Mouse (Mus musculus) midbrain, embryonic 11.5 days (tissue): ENCODE measurements at regions not wholly inside any gene's neighbourhood (a gene's known extent, or its start where the extent isn't known, plus 50 kb on each side); places are given as distances from the start of the nearest gene placed in this dataset.

Source experiments
- ATAC-seq: fragments of 200-750 bp; cut with Nextera tagmentation; 2 replicates; pipeline ENCODE4 v1.8.0; 2017; ENCODE audit warnings: moderate TSS enrichment, moderate library complexity; ENCODE audit not compliant: low FRiP score
- DNase-seq: peaks from one replicate; pipeline ENCODE4 v3.0.0; 2015; ENCODE audit warnings: low spot score; ENCODE audit errors: missing footprints
- H3K27ac ChIP-seq: fragments of 300-500 bp; sonication (generic); 2 replicates; pipeline ENCODE4 v1.5.1; 2014; ENCODE audit warnings: low read depth, low read length
- H3K27me3 ChIP-seq: fragments of 300-500 bp; sonication (generic); 2 replicates; pipeline ENCODE4 v1.6.1; 2014; ENCODE audit warnings: mild to moderate bottlenecking, low read length, moderate library complexity, mixed read lengths; ENCODE audit not compliant: control insufficient read depth, insufficient read depth
- H3K36me3 ChIP-seq: fragments of 300-500 bp; sonication (generic); 2 replicates; pipeline ENCODE4 v1.6.1; 2014; ENCODE audit warnings: mild to moderate bottlenecking, low read length, moderate library complexity, mixed read lengths; ENCODE audit not compliant: control insufficient read depth, insufficient read depth
- H3K4me1 ChIP-seq: fragments of 300-500 bp; sonication (generic); 2 replicates; pipeline ENCODE4 v1.6.1; 2014; ENCODE audit warnings: low read length; ENCODE audit not compliant: control insufficient read depth, insufficient read depth
- H3K4me2 ChIP-seq: fragments of 300-500 bp; sonication (generic); 2 replicates; pipeline ENCODE4 v1.6.1; 2014; ENCODE audit warnings: mild to moderate bottlenecking, moderate library complexity
- H3K4me3 ChIP-seq: fragments of 300-500 bp; sonication (generic); 2 replicates; pipeline ENCODE4 v1.5.1; 2014; ENCODE audit warnings: low read depth, low read length
- H3K9ac ChIP-seq: fragments of 300-500 bp; sonication (generic); 2 replicates; pipeline ENCODE4 v1.6.1; 2014; ENCODE audit warnings: low read length
- H3K9me3 ChIP-seq: fragments of 300-500 bp; sonication (generic); 2 replicates; pipeline ENCODE4 v1.6.1; 2016; ENCODE audit warnings: low read length; ENCODE audit not compliant: control insufficient read depth
- WGBS: fragments of 180-500 bp; shearing (Covaris S2); extraction: QIAGEN DNeasy Blood & Tissue Kit; methylation state at CpG from one replicate; pipeline ENCODE4 v1.1.7; 2014; 5-methylcytosine and 5-hydroxymethylcytosine counted together

GRCm38 (mm10) chr3:38820787-38821186, 66.0 kb upstream of the Fat4 start:
- DNase-seq: no peak
- H3K4me3 ChIP-seq: no peak overlapping the region
- no peak overlapping the region for H3K9ac ChIP-seq
- H3K9me3 ChIP-seq: no peaks in the 10 kb centered on the region
- WGBS: 50% methylated on average over 9 of the region's 9 CpGs
- H3K27me3 ChIP-seq: no peaks in the 10 kb centered on the region
- peak; percentile 70; the same call in 1 of the 2 replicates for ATAC-seq
- H3K4me1 ChIP-seq: peaks cover 7% of the 10 kb centered on the region
- no peak overlapping the region for H3K4me2 ChIP-seq
- no peak overlapping the region for H3K27ac ChIP-seq
- no peaks in the 10 kb centered on the region for H3K36me3 ChIP-seq

GRCm38 (mm10) chr3:38820315-38820714, 66.4 kb upstream of the Fat4 start:
- Histone ChIP-seq H3K27me3 (no peaks in the 10 kb centered on the region), H3K4me3 (no peak overlapping the region), H3K9ac (no peak overlapping the region), H3K36me3 (no peaks in the 10 kb centered on the region), H3K4me2 (no peak overlapping the region), H3K27ac (no peak overlapping the region), H3K4me1 (peaks cover 4% of the 10 kb centered on the region), H3K9me3 (no peaks in the 10 kb centered on the region)
- peak; percentile 42; the same call in 1 of the 2 replicates for ATAC-seq
- 86% methylated on average over 7 of the region's 7 CpGs for WGBS
- DNase-seq: no peak

- DNase-seq: no peak
- no peaks in the 10 kb centered on the region for H3K36me3 ChIP-seq
- H3K4me3 ChIP-seq: no peak overlapping the region
- H3K4me1 ChIP-seq: peaks cover 4% of the 10 kb centered on the region
- no peak for ATAC-seq
- H3K9me3 ChIP-seq: no peaks in the 10 kb centered on the region
- H3K27me3 ChIP-seq: no peaks in the 10 kb centered on the region
- H3K9ac ChIP-seq: no peak overlapping the region
- 86% methylated on average over 5 of the region's 5 CpGs for WGBS
- no peak overlapping the region for H3K27ac ChIP-seq
- H3K4me2 ChIP-seq: no peak overlapping the region
Observed at GRCm38 (mm10) chr3:38817651-38818050, 69.1 kb upstream of the Fat4 start.

- H3K4me2 ChIP-seq: no peak overlapping the region
- peak; percentile 14 for DNase-seq
- H3K36me3 ChIP-seq: no peaks in the 10 kb centered on the region
- no peaks in the 10 kb centered on the region for H3K27me3 ChIP-seq
- no peak overlapping the region for H3K4me3 ChIP-seq
- no peak overlapping the region for H3K27ac ChIP-seq
- H3K4me1 ChIP-seq: no peaks in the 10 kb centered on the region
- H3K9me3 ChIP-seq: no peaks in the 10 kb centered on the region
- WGBS: 64% methylated on average over 4 of the region's 4 CpGs
- no peak overlapping the region for H3K9ac ChIP-seq
- ATAC-seq: peak; percentile 33; the same call in 1 of the 2 replicates
Observed at GRCm38 (mm10) chr3:38812457-38812856, 74.3 kb upstream of the Fat4 start.

GRCm38 (mm10) chr3:38811635-38812034, 75.1 kb upstream of the Fat4 start:
- Histone ChIP-seq H3K9me3 (no peaks in the 10 kb centered on the region), H3K4me2 (no peak overlapping the region), H3K27me3 (no peaks in the 10 kb centered on the region), H3K36me3 (no peaks in the 10 kb centered on the region), H3K27ac (no peak overlapping the region), H3K4me1 (no peaks in the 10 kb centered on the region), H3K4me3 (no peak overlapping the region), H3K9ac (no peak overlapping the region)
- 89% methylated on average over 8 of the region's 8 CpGs for WGBS
- DNase-seq (peak; percentile 19), ATAC-seq (no peak)

- Histone ChIP-seq H3K27me3 (no peaks in the 10 kb centered on the region), H3K4me1 (no peaks in the 10 kb centered on the region), H3K27ac (no peak overlapping the region), H3K4me2 (no peak overlapping the region), H3K9ac (no peak overlapping the region), H3K36me3 (no peaks in the 10 kb centered on the region), H3K4me3 (no peak overlapping the region), H3K9me3 (no peaks in the 10 kb centered on the region)
- ATAC-seq (no peak), DNase-seq (peak; percentile 28)
- 85% methylated on average over 1 of the region's 1 CpGs for WGBS
Observed at GRCm38 (mm10) chr3:38806469-38807055, 80.2 kb upstream of the Fat4 start.

GRCm38 (mm10) chr3:38806036-38806435, 80.7 kb upstream of the Fat4 start:
- Histone ChIP-seq H3K9me3 (no peaks in the 10 kb centered on the region), H3K27me3 (no peaks in the 10 kb centered on the region), H3K4me3 (no peak overlapping the region), H3K4me2 (no peak overlapping the region), H3K4me1 (no peaks in the 10 kb centered on the region), H3K36me3 (no peaks in the 10 kb centered on the region), H3K27ac (no peak overlapping the region), H3K9ac (no peak overlapping the region)
- WGBS: 81% methylated on average over 5 of the region's 5 CpGs
- ATAC-seq: no peak
- DNase-seq: no peak

- WGBS: 83% methylated on average over 11 of the region's 11 CpGs
- Histone ChIP-seq H3K4me1 (no peaks in the 10 kb centered on the region; the same call in 1 of the 2 replicates), H3K4me3 (no peak overlapping the region), H3K4me2 (no peak overlapping the region), H3K27me3 (no peaks in the 10 kb centered on the region), H3K9me3 (no peaks in the 10 kb centered on the region), H3K27ac (no peak overlapping the region), H3K36me3 (no peaks in the 10 kb centered on the region), H3K9ac (no peak overlapping the region)
- ATAC-seq (no peak), DNase-seq (peak; percentile 75)
Observed at GRCm38 (mm10) chr3:38795646-38796301, 91.0 kb upstream of the Fat4 start.

- peak; percentile 28 for DNase-seq
- Histone ChIP-seq H3K4me1 (no peaks in the 10 kb centered on the region; the same call in 1 of the 2 replicates), H3K27ac (no peak overlapping the region), H3K9me3 (no peaks in the 10 kb centered on the region), H3K9ac (no peak overlapping the region), H3K4me2 (no peak overlapping the region), H3K4me3 (no peak overlapping the region), H3K27me3 (no peaks in the 10 kb centered on the region), H3K36me3 (no peaks in the 10 kb centered on the region)
- 84% methylated on average over 3 of the region's 3 CpGs for WGBS
- ATAC-seq: no peak
Observed at GRCm38 (mm10) chr3:38793221-38793620, 93.5 kb upstream of the Fat4 start.
